Mouse (Mus musculus) heart, postnatal 0 days (tissue): ENCODE results near the gene Themis2.

Experiments
- CTCF ChIP-seq: IDR thresholded peaks from 2 replicates; pipeline ENCODE4 v1.5.1; 2016; ENCODE audit warnings: antibody characterized with exemption, control low read depth, low read depth
- EP300 ChIP-seq: IDR thresholded peaks from 2 replicates; pipeline ENCODE4 v1.6.1; 2016; ENCODE audit warnings: antibody characterized with exemption, low read depth

GRCm38 (mm10) chr4:132789731-132790130 lies 6.5 kb downstream of the Themis2 start:
- TF ChIP-seq CTCF (no peak), EP300 (no peak)
